Comparison of ENCODE assay signal across 8 mouse cellular contexts in genomic region chr6:71990371-71990837, GRCm38 (mm10).
DNase-seq lines count a peak whose midpoint lies in the region; ATAC-seq lines count a peak whose summit lies in the region.

No protein-coding gene starts in this region.

- WGBS in kidney, embryonic 16.5 days: 68% methylated on average over 8 of the region's 8 CpGs
- 58% methylated on average over 8 of the region's 8 CpGs for WGBS in embryonic facial prominence, embryonic 13.5 days

- DNase-seq in kidney, postnatal 14 days: no peak
- peak; percentile 83 to 85 for DNase-seq in adrenal gland, postnatal 36 days
- DNase-seq in frontal cortex, postnatal 36 days (ENCODE audit: low spot score in 2 of 2): no peak
- DNase-seq in spleen, postnatal 36 days (ENCODE audit: low spot score in 2 of 2): no peak

- H3K4me2 ChIP-seq in kidney, embryonic 16.5 days (replicated peaks; ENCODE audit: low read depth, low read length): no peak overlapping the region
- H3K4me2 ChIP-seq in embryonic facial prominence, embryonic 13.5 days: peak overlapping the region; percentile 32

- peaks cover 22% of the 10 kb centered on the region; the same call in 1 of the 2 replicates for H3K4me1 ChIP-seq in kidney, embryonic 16.5 days (ENCODE audit: insufficient read depth, low read length)
- H3K4me1 ChIP-seq in embryonic facial prominence, embryonic 13.5 days: peaks cover 43% of the 10 kb centered on the region

- H3K27ac ChIP-seq in kidney, embryonic 16.5 days (ENCODE audit: low read length): peak overlapping the region; percentile 39
- H3K27ac ChIP-seq in embryonic facial prominence, embryonic 13.5 days: peak overlapping the region; percentile 94

- no peaks in the 10 kb centered on the region for H3K27me3 ChIP-seq in kidney, embryonic 16.5 days (ENCODE audit: insufficient read depth, low read length)
- no peaks in the 10 kb centered on the region for H3K27me3 ChIP-seq in embryonic facial prominence, embryonic 13.5 days

- no peaks in the 10 kb centered on the region for H3K36me3 ChIP-seq in kidney, embryonic 16.5 days (ENCODE audit: insufficient read depth, low read length)
- no peaks in the 10 kb centered on the region for H3K36me3 ChIP-seq in embryonic facial prominence, embryonic 13.5 days

- H3K4me3 ChIP-seq in kidney, embryonic 16.5 days (ENCODE audit: low read length): no peak overlapping the region
- H3K4me3 ChIP-seq in embryonic facial prominence, embryonic 13.5 days: no peak overlapping the region

- H3K9ac ChIP-seq in kidney, embryonic 16.5 days (replicated peaks; ENCODE audit: low read length): no peak overlapping the region
- H3K9ac ChIP-seq in embryonic facial prominence, embryonic 13.5 days: peak overlapping the region; percentile 36; the same call in 1 of the 2 replicates

- ATAC-seq in kidney, embryonic 16.5 days (ENCODE audit: low FRiP score, low TSS enrichment): no peak
- no peak for ATAC-seq in embryonic facial prominence, embryonic 13.5 days (ENCODE audit: insufficient number of reproducible peaks, insufficient read depth, low FRiP score, low TSS enrichment, low read depth)
- ATAC-seq in megakaryocyte-erythroid progenitor cell, adult 5-6 weeks (replicated peaks; ENCODE audit: low FRiP score, low TSS enrichment, poor library complexity, severe bottlenecking): peak; percentile 36; the same call in 1 of the 2 replicates
- no peak for ATAC-seq in granulocyte monocyte progenitor cell, adult 5-6 weeks (replicated peaks; ENCODE audit: poor library complexity, severe bottlenecking)

- no peaks in the 10 kb centered on the region for H3K9me3 ChIP-seq in kidney, embryonic 16.5 days (ENCODE audit: low read length)
- no peaks in the 10 kb centered on the region for H3K9me3 ChIP-seq in embryonic facial prominence, embryonic 13.5 days

Comparison
In these comparisons a context has a peak if more than half of its experiments do, and no peak if none do; other contexts are left out.
1. DNase-seq: peak in adrenal gland, postnatal 36 days (2 of 2); none in kidney, postnatal 14 days (single experiment), frontal cortex, postnatal 36 days (0 of 2) and spleen, postnatal 36 days (0 of 2).